Mouse (Mus musculus) heart, postnatal 0 days (tissue): ENCODE data around the gene Nav2.

Experiments
- CTCF ChIP-seq: IDR thresholded peaks from 2 replicates; pipeline ENCODE4 v1.5.1; 2016; ENCODE audit warnings: antibody characterized with exemption, control low read depth, low read depth
- EP300 ChIP-seq: IDR thresholded peaks from 2 replicates; pipeline ENCODE4 v1.6.1; 2016; ENCODE audit warnings: antibody characterized with exemption, low read depth

- no peak for TF ChIP-seq CTCF
- no peak for TF ChIP-seq EP300
Observed at GRCm38 (mm10) chr7:49504297-49504696, 595.8 kb downstream of the Nav2 start.
